Mouse (Mus musculus): ENCODE measurements around the gene Ubxn11. TPM values are rescaled to one million over a fixed set of nuclear protein-coding genes. Genes with fewer than 3 reads are reported as not detected.

Ubxn11 gene
- polyA plus RNA-seq, 1 experiment from 2014 or later: 0.88 TPM

DNA sequence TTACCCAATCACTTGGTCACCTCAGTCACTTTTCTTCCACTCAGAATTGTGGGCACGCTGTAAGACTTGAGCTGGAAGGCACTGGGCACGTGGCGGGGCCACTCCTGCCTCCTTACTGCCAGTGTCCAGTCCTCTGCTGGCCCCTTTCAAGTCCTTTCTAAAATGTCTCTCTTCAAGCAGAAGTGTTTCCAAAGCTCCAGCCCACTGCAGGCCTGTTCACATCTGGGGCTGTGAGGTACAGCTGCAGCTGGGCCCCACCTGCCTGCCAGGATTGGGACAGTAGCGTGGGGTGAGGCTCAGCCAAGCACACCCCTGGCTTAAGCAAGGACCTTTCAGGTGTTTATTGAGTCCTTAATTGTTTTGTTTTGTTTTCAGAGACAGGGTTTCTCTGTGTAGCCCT, 11.7 kb downstream of the Ubxn11 start:
- no peaks in the 10 kb centered on the region for H3K27me3 ChIP-seq (ENCODE audit: insufficient read depth, low read length)
- peaks cover 42% of the 10 kb centered on the region for H3K4me1 ChIP-seq (ENCODE audit: insufficient read depth)
- no peak overlapping the region for H3K4me3 ChIP-seq (ENCODE audit: low read depth, low read length)
- H3K9me3 ChIP-seq (ENCODE audit: low read length): no peaks in the 10 kb centered on the region
- DNase-seq: no peak
- ATAC-seq: no peak
- 84% methylated on average over 4 of the region's 4 CpGs for WGBS (ENCODE audit: insufficient replicate concordance)
- H3K36me3 ChIP-seq (replicated peaks; ENCODE audit: insufficient read depth, low read length): no peaks in the 10 kb centered on the region
- H3K4me2 ChIP-seq (ENCODE audit: low read depth, low read length): no peak overlapping the region
- TF ChIP-seq EP300 (IDR thresholded peaks at IDR 0.05; ENCODE audit: low read depth) (no peak), CTCF (IDR thresholded peaks at IDR 0.05; ENCODE audit: low read depth) (no peak)
- H3K27ac ChIP-seq (ENCODE audit: low read depth): no peak overlapping the region
- no peak overlapping the region for H3K9ac ChIP-seq (replicated peaks)

DNA sequence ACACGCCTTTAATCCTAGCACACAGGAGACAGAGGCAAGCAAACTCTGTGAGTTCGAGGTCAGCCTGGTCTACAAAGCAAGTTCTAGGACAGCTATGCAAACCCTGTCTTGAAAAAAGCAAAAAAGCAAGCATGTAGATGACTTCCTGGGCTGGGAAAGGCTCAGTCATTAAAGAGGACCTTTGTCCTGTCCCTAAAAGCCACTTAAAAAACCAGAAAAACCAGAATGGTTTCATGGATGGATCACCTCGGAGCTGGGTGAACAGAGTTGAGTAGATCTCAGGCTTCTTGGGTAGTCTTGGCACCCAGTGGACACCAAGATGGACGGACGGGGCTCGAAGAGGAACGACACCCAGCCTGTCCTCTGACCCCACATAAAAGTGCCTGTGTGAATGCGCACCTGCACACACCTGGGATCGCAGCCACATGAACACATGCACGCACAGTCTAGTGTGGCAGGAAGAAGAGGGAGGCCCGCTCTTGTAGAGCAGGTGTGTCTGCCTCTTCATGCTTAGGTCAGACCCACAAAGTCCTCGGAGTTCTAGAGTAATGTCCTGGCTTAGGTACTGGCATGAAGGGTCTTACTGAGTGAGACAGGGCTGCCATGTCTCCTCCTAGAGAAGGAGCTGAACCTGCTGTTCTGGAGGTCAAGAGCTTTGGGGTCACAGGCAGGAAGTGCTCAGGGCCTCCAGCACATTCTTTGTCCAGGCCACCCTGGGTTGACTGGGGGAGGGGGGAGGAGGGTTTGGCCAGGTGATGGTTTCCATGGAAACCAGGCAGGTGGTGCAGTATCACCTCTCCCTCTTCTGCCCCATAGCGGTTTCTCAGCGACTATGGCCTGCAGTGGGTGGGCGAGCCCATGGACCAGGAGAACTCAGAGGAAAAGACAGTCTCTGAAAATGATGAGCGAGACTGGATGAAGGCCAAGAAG, 13.1 kb downstream of the Ubxn11 start:
- TF ChIP-seq CTCF (IDR thresholded peaks at IDR 0.05; ENCODE audit: low read depth): no peak
- TF ChIP-seq EP300 (IDR thresholded peaks at IDR 0.05; ENCODE audit: low read depth): no peak
- peaks cover 49% of the 10 kb centered on the region for H3K4me1 ChIP-seq (ENCODE audit: insufficient read depth)

DNA sequence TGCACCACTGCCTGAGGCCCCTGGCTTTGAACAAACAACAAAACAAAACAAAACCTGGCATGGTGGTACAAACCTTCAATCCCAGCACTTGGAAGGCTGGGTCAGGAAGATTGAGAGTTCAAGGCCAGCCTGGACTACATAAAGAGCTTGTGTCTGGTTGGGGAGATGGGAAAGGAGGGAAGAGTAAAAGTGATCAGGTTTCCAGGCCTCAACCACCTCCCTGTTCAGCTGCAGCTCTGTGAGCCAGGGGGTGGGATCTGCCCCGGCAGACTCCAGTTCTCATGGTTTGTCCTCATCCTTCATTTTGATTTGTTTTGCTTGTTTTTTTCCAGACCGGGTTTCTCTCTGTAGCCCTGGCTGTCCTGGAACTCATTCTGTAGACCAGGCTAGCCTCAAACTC, 14.1 kb downstream of the Ubxn11 start:
- H3K4me1 ChIP-seq (ENCODE audit: insufficient read depth): peaks cover 46% of the 10 kb centered on the region
- H3K27ac ChIP-seq (ENCODE audit: low read depth): peak overlapping the region; percentile 77

More for the DNA sequence above, 13.1 kb downstream of the Ubxn11 start:
- Histone ChIP-seq H3K27ac (ENCODE audit: low read depth) (0 out of 2 replicates have a peak overlapping the region, but pooled peaks have one; percentile 77), H3K27me3 (ENCODE audit: insufficient read depth, low read length) (no peaks in the 10 kb centered on the region), H3K4me3 (ENCODE audit: low read depth, low read length) (no peak overlapping the region), H3K9ac (replicated peaks) (no peak overlapping the region), H3K36me3 (replicated peaks; ENCODE audit: insufficient read depth, low read length) (no peaks in the 10 kb centered on the region), H3K4me2 (ENCODE audit: low read depth, low read length) (no peak overlapping the region), H3K9me3 (ENCODE audit: low read length) (no peaks in the 10 kb centered on the region)
- no peak for DNase-seq
- 79% methylated on average over 16 of the region's 16 CpGs for WGBS (ENCODE audit: insufficient replicate concordance)
- no peak for ATAC-seq

DNA sequence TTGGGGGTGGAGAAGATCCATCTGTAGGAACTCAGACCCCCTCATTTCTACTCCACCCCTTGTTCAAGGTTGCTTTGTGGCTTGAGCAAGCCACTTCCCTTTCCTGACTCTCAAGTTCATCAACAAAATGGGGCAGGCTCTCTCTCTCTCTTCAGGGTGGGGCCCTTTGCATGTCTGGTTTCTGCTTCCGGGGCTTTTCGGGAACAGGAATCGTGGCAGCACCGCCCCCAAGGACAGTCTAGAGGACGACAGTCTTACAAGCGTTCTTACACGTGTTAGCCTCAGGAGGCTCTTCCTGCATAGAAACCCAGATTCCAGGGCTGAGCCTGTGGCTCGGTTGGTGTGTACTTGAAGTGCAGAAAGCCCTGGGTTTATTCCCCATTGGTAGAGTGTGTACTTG, 14.6 kb downstream of the Ubxn11 start:
- no peak overlapping the region for H3K4me2 ChIP-seq (ENCODE audit: low read depth, low read length)
- DNase-seq (peak; percentile 75), ATAC-seq (peak; percentile 59)
- 30% methylated on average over 8 of the region's 8 CpGs for WGBS (ENCODE audit: insufficient replicate concordance)
- peak overlapping the region; percentile 77 for H3K27ac ChIP-seq (ENCODE audit: low read depth)
- H3K9ac ChIP-seq (replicated peaks): no peak overlapping the region
- TF ChIP-seq CTCF (IDR thresholded peaks at IDR 0.05; ENCODE audit: low read depth) (peak; percentile 24; the same call in 1 of the 2 replicates), EP300 (IDR thresholded peaks at IDR 0.05; ENCODE audit: low read depth) (0 out of 2 replicates have a peak, but pooled peaks have one; percentile 46)
- H3K4me1 ChIP-seq (ENCODE audit: insufficient read depth): peaks cover 46% of the 10 kb centered on the region
- H3K36me3 ChIP-seq (replicated peaks; ENCODE audit: insufficient read depth, low read length): no peaks in the 10 kb centered on the region
- no peak overlapping the region for H3K4me3 ChIP-seq (ENCODE audit: low read depth, low read length)
- H3K27me3 ChIP-seq (ENCODE audit: insufficient read depth, low read length): no peaks in the 10 kb centered on the region
- H3K9me3 ChIP-seq (ENCODE audit: low read length): no peaks in the 10 kb centered on the region

More for the DNA sequence above, 14.1 kb downstream of the Ubxn11 start:
- TF ChIP-seq EP300 (IDR thresholded peaks at IDR 0.05; ENCODE audit: low read depth) (no peak), CTCF (IDR thresholded peaks at IDR 0.05; ENCODE audit: low read depth) (no peak)
- no peak for DNase-seq
- no peaks in the 10 kb centered on the region for H3K27me3 ChIP-seq (ENCODE audit: insufficient read depth, low read length)
- no peaks in the 10 kb centered on the region for H3K9me3 ChIP-seq (ENCODE audit: low read length)
- no peak overlapping the region for H3K9ac ChIP-seq (replicated peaks)
- no peaks in the 10 kb centered on the region for H3K36me3 ChIP-seq (replicated peaks; ENCODE audit: insufficient read depth, low read length)
- H3K4me3 ChIP-seq (ENCODE audit: low read depth, low read length): no peak overlapping the region
- no peak overlapping the region for H3K4me2 ChIP-seq (ENCODE audit: low read depth, low read length)
- 44% methylated on average over 2 of the region's 2 CpGs for WGBS (ENCODE audit: insufficient replicate concordance)
- no peak for ATAC-seq

DNA sequence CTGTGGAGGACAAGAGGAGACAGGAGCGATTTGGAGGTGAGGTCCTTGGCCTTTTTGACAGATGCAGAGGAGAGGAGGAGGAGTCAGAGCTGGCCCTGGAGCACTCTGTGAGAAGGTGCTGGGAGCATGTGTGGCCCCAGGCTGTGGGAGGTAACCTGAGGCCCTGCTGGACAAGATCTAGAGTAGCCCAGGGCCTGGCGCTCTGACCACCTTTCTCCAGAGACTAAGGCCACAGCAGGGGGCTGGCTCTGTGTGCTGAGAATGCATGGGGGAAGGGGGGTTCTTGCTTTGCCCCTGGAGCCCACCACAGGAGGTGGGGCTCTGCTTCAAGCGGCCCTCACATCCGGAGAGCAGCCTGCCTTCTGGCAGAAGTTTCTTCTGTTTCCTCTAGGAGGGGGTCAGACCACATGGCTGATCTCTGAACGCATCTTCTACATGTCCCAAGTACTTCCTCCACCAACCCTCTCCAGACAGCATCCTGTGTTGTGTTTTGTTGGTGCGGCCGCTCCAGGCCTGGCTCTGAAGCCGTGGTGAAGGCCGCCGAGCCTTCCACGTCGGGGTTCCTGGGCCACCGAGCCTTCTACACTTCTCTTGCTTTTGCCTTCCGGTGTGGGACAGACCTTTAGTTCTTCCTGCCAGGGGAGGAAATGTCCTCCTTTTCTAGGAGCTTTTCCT, 15.9 kb downstream of the Ubxn11 start:
- Histone ChIP-seq H3K9me3 (ENCODE audit: low read length) (no peaks in the 10 kb centered on the region), H3K9ac (replicated peaks) (no peak overlapping the region), H3K4me2 (ENCODE audit: low read depth, low read length) (no peak overlapping the region), H3K4me1 (ENCODE audit: insufficient read depth) (peaks cover 42% of the 10 kb centered on the region), H3K27ac (ENCODE audit: low read depth) (peak overlapping the region; percentile 69), H3K27me3 (ENCODE audit: insufficient read depth, low read length) (no peaks in the 10 kb centered on the region), H3K4me3 (ENCODE audit: low read depth, low read length) (no peak overlapping the region), H3K36me3 (replicated peaks; ENCODE audit: insufficient read depth, low read length) (no peaks in the 10 kb centered on the region)
- peak; percentile 12; the same call in 1 of the 2 replicates for ATAC-seq
- no peak for DNase-seq
- 34% methylated on average over 14 of the region's 14 CpGs for WGBS (ENCODE audit: insufficient replicate concordance)
- TF ChIP-seq CTCF (IDR thresholded peaks at IDR 0.05; ENCODE audit: low read depth) (no peak), EP300 (IDR thresholded peaks at IDR 0.05; ENCODE audit: low read depth) (no peak)

DNA sequence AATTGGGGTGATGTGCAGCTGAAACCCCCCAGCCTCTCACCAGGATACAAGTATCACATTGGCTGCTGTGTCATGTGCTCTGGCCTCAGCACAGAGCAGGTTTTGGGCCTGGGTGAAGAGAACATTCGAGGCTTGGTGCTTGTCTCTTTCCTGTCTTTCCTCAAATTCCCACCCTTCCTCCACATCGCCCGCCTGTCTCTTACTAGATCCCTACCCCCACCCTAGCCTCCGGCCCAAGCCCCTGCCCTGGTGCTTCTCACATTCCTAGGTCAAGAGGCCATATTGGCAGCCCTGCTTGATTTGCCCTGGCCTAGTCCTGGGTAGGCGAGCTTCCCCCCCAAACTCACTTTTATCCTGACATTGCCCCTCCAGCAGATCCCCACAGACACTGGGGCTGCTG, 16.7 kb downstream of the Ubxn11 start:
- Histone ChIP-seq H3K4me2 (ENCODE audit: low read depth, low read length) (no peak overlapping the region), H3K9me3 (ENCODE audit: low read length) (no peaks in the 10 kb centered on the region), H3K36me3 (replicated peaks; ENCODE audit: insufficient read depth, low read length) (no peaks in the 10 kb centered on the region), H3K4me1 (ENCODE audit: insufficient read depth) (peaks cover 41% of the 10 kb centered on the region), H3K27me3 (ENCODE audit: insufficient read depth, low read length) (no peaks in the 10 kb centered on the region), H3K27ac (ENCODE audit: low read depth) (peak overlapping the region; percentile 69; the same call in 1 of the 2 replicates), H3K4me3 (ENCODE audit: low read depth, low read length) (no peak overlapping the region), H3K9ac (replicated peaks) (no peak overlapping the region)
- DNase-seq (no peak), ATAC-seq (no peak)
- WGBS (ENCODE audit: insufficient replicate concordance): 75% methylated on average over 5 of the region's 5 CpGs
- TF ChIP-seq CTCF (IDR thresholded peaks at IDR 0.05; ENCODE audit: low read depth) (no peak), EP300 (IDR thresholded peaks at IDR 0.05; ENCODE audit: low read depth) (no peak)
